Mouse (Mus musculus) left cerebral cortex, adult 6 months (tissue): ENCODE results near the gene Gm4131. TPM values are rescaled to one million over a fixed set of nuclear protein-coding genes. Genes with fewer than 3 reads are reported as not detected.

Experiments
- long read RNA-seq, 2 experiments: library from polyadenylated mRNA; unstranded; transcript quantifications; one replicate each; pipeline ENCODE4 v2.0.0; 2019 to 2020
- polyA plus RNA-seq: library from polyadenylated mRNA; unstranded; fragments of <200 nt; fragmentation: Nextera tagmentation; gene quantifications from 2 replicates; pipeline ENCODE4 v1.2.3, GENCODE M21; 2021

Gene Gm4131
- polyA plus RNA-seq = not detected in 2 replicates
- long read RNA-seq, experiment 1 = 0 reads
- long read RNA-seq, experiment 2 = 0 reads

DNA sequence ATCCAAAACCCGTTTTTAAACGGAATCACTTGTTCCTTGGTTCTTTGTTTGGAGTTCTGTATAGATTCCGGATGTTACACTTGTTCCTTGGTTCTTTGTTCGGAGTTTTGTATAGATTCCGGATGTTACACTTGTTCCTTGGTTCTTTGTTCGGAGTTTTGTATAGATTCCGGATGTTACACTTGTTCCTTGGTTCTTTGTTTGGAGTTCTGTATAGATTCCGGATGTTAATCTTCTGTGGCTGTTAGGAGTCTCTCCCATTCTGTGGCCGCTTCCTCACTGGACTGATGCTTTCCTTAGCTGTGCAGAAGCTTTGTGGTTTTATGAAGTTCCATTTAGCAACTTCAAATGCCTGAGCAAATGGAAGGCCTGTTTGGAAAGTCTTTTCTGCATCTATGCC, at the start of gene Gm4131:
TSS of gene Gm4131 (minus strand) at position 101 of the 400 bp plus-strand sequence.

DNA sequence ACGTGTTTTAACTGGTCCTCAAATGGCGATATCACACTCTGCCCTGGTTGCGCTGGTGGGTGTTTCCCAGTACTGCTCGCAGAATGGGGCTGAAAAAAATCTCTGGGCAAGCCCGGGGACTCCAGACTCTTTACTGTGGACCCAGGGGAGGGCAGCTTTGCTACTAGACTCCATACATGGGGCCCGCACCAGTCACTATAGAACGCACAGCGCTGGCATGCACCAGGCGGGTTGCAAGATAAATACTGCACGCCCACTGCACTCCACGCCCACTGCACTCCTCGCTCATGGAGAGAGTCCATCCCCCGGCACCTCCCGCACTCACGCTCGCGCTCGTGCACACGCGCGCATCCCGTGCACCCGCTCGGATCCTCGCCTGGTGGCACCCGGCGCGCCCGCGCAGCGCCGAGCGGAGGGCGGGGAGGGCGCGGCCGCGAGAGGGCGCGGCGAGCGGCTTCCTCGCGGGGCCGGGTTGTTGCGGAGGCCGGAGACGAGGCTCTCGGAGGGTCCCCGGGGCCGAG, 11.4 kb downstream of the Gm4131 start, which contains the start of gene Fam124a:
TSS of gene Fam124a (plus strand) at position 429 of the 521 bp plus-strand sequence.

DNA sequence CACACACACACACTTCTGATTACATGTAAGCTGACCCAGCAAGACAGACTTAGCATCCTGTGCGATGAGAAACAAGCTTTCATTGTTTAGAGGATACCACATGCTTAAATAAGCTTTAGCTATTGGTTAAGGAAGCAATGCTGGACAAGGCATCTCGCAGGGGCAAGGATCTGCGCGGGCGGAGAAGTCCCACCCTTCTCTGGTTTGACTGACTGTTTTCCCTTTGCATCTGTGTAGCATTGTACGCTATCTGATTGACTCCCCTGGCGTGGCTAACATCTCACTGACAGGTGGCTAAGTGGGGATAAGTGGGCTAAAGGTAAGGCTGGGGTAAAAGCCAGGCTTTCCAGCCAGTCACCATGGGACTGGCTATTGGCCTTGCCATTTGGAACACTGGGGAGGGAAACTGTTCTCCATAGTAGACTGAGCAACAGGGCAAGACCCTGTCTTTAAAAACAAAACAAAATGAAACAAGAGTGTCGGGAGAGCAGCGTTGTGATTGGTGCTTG, 110.4 kb downstream of the Gm4131 start, which contains the start of gene Gucy1b2:
TSS of gene Gucy1b2 (minus strand) at position 51 of the 509 bp plus-strand sequence.

Other genes starting within 250 kb of the Gm4131 start
- 0.23 and 0.31 TPM in 2 replicates for gene Gucy1b2, start 110.6 kb downstream of the Gm4131 start, polyA plus RNA-seq
- gene Fam124a, start 11.2 kb downstream of the Gm4131 start, polyA plus RNA-seq = 13.2 and 23.1 TPM in 2 replicates
- not detected in 2 replicates for gene Serpine3, start 96.7 kb upstream of the Gm4131 start, polyA plus RNA-seq
- 3.0 and 3.6 TPM in 2 replicates for gene Ints6, start 194.2 kb upstream of the Gm4131 start, polyA plus RNA-seq